Mouse (Mus musculus) splenic B cell, adult 2 months (primary cell): ENCODE data around the gene Cyfip2.

Source experiments
- DNase-seq: peaks from one replicate; pipeline ENCODE4 v3.0.0-alpha.2; 2011; ENCODE audit warnings: low read depth, low spot score
- H3K27me3 ChIP-seq: 2 replicates; pipeline ENCODE4 v1.6.1; 2012; ENCODE audit warnings: mild to moderate bottlenecking, low read length, moderate library complexity, mixed read lengths; ENCODE audit not compliant: control insufficient read depth, poor library complexity, insufficient read depth, severe bottlenecking
- H3K36me3 ChIP-seq: 2 replicates; pipeline ENCODE4 v1.6.1; 2012; ENCODE audit warnings: mild to moderate bottlenecking, low read length, moderate library complexity, mixed read lengths; ENCODE audit not compliant: control insufficient read depth, poor library complexity, insufficient read depth, severe bottlenecking

Gene Cyfip2

DNA sequence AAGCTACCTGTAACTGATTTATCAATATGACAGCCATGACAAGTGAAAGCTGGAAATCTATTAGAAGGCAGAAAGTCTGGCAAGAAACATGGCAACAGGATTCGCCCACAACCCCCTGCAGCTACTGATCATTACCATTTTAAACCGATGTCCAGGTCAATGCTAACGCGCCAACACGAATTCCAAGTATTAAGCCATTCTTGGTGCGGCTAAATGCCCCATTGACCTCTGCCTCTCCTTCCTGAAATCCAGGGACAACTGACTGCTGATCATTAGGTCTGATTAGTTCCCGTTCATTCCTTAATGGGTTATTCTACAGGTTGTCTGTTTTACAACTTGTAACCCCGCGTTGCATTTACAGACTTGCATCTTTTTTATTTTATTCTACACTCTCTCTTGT lies 95.0 kb downstream of the Cyfip2 start:
- no peak for DNase-seq
- Histone ChIP-seq H3K27me3 (no peaks in the 10 kb centered on the region), H3K36me3 (peaks cover 18% of the 10 kb centered on the region)

GRCm38 (mm10) chr11:46216669-46217068 lies 96.0 kb downstream of the Cyfip2 start:
- Histone ChIP-seq H3K36me3 (peaks cover 13% of the 10 kb centered on the region), H3K27me3 (no peaks in the 10 kb centered on the region)
- DNase-seq = peak; percentile 70

- peak; percentile 88 for DNase-seq
- H3K36me3 ChIP-seq = peaks cover 9% of the 10 kb centered on the region
Observed at GRCm38 (mm10) chr11:46215354-46215753, 97.3 kb downstream of the Cyfip2 start.

DNA sequence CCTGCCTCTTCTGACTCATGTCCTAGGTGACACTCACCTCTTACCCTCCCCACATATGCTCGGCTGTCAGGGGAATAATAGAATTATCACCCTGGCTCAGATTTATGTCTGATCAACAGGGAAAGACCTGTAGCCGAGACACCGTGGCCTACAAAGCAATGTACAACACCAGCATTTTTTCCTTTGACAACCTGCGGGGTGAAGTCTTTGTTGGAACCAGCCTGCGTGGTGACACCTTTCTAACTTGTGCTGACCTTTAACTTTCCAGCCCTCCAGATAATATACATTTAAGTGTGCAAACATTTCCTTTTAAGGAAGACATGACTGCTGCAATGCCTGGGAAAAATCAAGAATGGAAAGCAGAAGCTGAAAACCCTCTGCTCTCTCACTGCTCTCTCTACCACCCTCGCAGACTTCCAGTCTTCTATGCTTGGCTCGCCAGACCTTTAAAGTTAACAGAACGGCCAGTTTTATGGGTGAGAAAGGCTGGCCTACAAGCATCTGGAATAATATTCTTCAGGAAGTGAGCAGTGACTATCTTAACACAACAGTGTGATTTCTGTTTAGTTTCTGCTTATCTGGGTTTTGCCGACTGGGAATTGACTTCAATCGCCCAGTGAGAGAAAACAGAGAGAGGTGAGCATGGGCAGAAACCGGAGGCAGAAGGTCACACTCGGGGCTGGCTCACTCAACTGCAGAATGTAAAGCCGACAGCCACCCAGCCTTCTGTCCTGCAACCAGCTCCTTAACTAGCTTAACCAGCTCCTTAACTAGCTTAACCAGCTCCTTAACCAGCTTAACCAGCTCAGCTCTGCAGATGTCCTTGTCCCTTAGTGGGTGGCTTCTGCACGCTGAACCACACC lies 98.1 kb downstream of the Cyfip2 start:
- no peak for DNase-seq
- H3K36me3 ChIP-seq = peaks cover 7% of the 10 kb centered on the region
- no peaks in the 10 kb centered on the region for H3K27me3 ChIP-seq

More at GRCm38 (mm10) chr11:46215354-46215753, 97.3 kb downstream of the Cyfip2 start:
- H3K27me3 ChIP-seq = no peaks in the 10 kb centered on the region

DNA sequence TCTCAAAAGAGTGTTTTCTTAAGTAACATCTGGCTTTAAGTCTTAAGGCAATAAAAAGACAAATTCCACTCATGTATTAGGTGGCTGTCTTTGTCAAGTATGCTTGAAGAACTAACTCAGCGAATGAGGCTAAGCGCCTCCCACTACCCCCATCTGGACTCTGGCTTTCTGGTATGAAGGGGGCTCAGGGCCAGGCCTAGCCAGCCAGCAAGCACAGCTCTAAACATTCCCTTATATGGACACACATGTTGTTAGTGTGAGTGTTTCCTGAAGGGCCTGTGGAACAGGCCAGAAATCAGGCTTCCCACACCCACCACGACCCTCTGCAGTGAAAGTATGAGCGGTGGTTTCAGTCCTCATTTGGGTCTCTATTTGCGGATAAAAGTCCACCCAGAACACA lies 98.8 kb downstream of the Cyfip2 start:
- DNase-seq = no peak

GRCm38 (mm10) chr11:46211858-46212257 lies 100.8 kb downstream of the Cyfip2 start:
- Histone ChIP-seq H3K27me3 (no peaks in the 10 kb centered on the region), H3K36me3 (peaks cover 16% of the 10 kb centered on the region)
- DNase-seq = no peak

More for the DNA sequence above, 98.8 kb downstream of the Cyfip2 start:
- Histone ChIP-seq H3K36me3 (peaks cover 7% of the 10 kb centered on the region), H3K27me3 (no peaks in the 10 kb centered on the region)

DNA sequence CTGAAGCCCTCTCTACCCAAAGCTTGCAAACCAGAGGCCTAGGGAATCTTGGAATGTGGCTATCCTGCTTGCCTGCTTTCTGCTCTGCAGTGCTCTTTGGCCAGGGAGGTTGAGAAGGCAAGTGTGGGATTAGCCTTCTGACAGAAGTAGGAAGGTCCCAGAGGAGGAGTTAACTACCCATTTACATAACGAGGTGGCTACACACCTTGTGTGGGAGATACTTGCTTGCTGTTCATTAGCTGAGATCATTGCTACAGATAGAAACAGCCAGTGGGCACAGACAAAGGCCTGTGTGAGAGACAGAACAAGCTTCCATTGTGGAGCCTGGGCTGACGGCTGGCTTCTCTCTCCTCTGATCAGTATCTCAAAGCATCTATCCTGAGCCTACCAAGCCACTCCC lies 102.8 kb downstream of the Cyfip2 start:
- DNase-seq = no peak
- no peaks in the 10 kb centered on the region for H3K27me3 ChIP-seq
- H3K36me3 ChIP-seq = peaks cover 23% of the 10 kb centered on the region

- DNase-seq = no peak
- no peaks in the 10 kb centered on the region for H3K27me3 ChIP-seq
Observed at GRCm38 (mm10) chr11:46205639-46206409, 106.8 kb downstream of the Cyfip2 start.

DNA sequence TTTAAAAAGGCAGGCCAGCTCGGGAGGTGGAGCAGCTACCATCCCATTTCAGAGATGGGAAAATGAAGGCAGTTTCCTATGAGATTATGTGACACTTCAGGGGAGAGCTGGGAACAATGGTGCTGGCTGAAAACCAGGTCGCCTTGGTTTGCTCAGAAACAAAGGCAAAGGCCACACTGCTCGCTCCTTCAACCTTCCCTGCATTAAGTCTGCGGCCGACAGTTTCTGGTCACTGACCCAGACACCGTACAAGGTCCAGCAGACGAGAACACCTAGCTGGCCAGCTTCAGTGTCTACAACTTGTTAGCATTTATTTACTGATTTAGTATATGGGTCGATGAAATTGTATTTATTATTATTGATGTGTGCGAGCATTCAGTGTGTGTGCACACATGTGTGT lies 107.8 kb downstream of the Cyfip2 start:
- H3K36me3 ChIP-seq = peaks cover 32% of the 10 kb centered on the region
- no peaks in the 10 kb centered on the region for H3K27me3 ChIP-seq
- no peak for DNase-seq

More at GRCm38 (mm10) chr11:46205639-46206409, 106.8 kb downstream of the Cyfip2 start:
- H3K36me3 ChIP-seq = peaks cover 26% of the 10 kb centered on the region

DNA sequence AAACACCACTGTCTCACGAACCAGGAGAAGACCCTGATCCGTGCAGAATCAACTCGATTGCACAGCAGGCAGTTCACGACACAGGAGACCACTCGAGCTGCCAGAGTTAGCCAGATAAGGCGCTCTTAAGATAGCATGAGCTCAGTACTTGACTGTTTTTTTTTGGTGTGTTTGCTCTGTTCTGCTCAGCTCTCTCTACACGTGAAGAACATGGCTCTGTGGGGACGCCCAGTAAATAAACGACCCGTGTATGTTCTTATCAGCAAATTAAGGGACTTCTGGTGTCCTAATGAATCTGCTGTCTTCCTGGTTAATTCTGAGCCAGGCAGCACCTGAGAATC lies 110.1 kb downstream of the Cyfip2 start:
- H3K36me3 ChIP-seq = peaks cover 36% of the 10 kb centered on the region
- DNase-seq = no peak
- no peaks in the 10 kb centered on the region for H3K27me3 ChIP-seq

DNA sequence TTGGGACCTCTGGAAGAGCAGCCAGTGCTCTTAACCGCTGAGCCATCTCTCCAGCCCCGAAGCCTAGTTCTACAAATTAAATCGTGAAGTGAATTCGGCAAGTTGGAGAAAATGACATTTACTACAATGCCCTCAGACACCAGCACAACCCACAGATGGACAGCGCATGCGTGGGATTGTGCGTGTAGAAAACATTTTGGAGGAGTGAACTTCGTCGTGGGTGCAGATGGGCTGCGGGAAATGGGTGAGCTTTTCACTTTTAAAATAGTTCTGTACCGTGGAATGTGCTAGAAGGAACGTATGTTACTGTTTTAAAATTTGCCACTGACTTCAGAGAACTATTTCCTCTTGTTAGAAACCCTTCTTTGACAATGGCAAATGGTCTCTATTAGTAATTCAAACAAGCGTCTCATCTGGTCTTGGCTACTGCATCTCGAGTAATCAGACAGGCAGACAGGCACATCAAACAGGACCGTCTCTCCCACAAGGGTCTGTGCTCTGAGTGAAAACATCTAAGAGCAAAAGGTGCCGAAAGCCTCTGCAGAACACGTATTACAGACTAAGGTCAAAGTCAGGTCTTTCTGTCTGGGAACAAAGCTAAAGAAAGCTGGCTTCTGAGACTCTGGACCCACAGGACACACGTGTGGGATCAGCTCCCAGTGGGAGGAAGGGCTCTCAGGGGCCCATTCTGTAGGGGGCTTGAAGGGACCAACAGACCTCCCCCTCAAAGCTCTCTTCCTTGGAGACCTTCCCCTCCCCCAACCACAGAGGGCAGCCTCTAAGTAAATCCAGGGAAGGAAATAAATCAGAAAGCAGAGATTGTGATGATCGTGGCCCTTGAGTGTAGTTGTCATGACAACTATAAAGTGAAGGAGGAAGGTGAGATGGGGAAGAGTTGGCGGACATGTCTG lies 110.8 kb downstream of the Cyfip2 start:
- DNase-seq = no peak
- H3K27me3 ChIP-seq = no peaks in the 10 kb centered on the region

GRCm38 (mm10) chr11:46200664-46201063 lies 112.0 kb downstream of the Cyfip2 start:
- peaks cover 29% of the 10 kb centered on the region for H3K36me3 ChIP-seq
- H3K27me3 ChIP-seq = no peaks in the 10 kb centered on the region
- no peak for DNase-seq

More for the DNA sequence above, 110.8 kb downstream of the Cyfip2 start:
- H3K36me3 ChIP-seq = peaks cover 34% of the 10 kb centered on the region

- Histone ChIP-seq H3K27me3 (no peaks in the 10 kb centered on the region), H3K36me3 (peaks cover 17% of the 10 kb centered on the region)
- no peak for DNase-seq
Observed at GRCm38 (mm10) chr11:46194175-46194574, 118.5 kb downstream of the Cyfip2 start.

DNA sequence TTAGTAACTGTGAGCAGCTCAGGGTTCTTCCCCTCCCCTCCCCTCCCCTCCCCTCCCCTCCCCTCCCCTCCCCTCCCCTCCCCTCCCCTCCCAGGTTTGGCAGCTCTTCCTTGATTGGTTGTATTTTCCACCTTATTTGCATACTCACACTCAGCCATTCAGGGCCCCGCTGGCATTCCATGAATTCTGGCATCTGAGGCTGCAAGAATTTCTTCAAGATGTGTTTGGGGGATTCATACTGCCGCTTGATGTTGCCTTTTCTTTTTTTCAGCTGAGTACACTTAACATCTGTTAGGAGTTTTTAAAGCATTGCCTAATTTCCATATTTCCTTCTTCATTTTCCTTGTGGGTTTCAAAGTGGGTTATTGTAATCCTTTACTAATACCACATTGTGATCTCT lies 124.4 kb downstream of the Cyfip2 start:
- Histone ChIP-seq H3K27me3 (no peaks in the 10 kb centered on the region), H3K36me3 (peaks cover 6% of the 10 kb centered on the region; the same call in 1 of the 2 replicates)
- DNase-seq = no peak
